Mouse (Mus musculus) liver, embryonic 16.5 days (tissue): ENCODE data around the gene Samd10. TPM values are rescaled to one million over a fixed set of nuclear protein-coding genes. Genes with fewer than 3 reads are reported as not detected.

Experiments
- ATAC-seq: fragments of 200-750 bp; cut with Nextera tagmentation; 2 replicates; pipeline ENCODE4 v1.8.0; 2017; ENCODE audit warnings: low read depth, mild to moderate bottlenecking, moderate number of reproducible peaks, moderate library complexity
- H3K27ac ChIP-seq: fragments of 300-500 bp; sonication (generic); 2 replicates; pipeline ENCODE4 v1.5.1; 2014; ENCODE audit warnings: mild to moderate bottlenecking, low read length
- H3K27me3 ChIP-seq: fragments of 300-500 bp; sonication (generic); 2 replicates; pipeline ENCODE4 v1.6.1; 2014; ENCODE audit warnings: low read depth, low read length, mixed read lengths; ENCODE audit not compliant: control insufficient read depth, insufficient read depth
- H3K36me3 ChIP-seq: fragments of 300-500 bp; sonication (generic); 2 replicates; pipeline ENCODE4 v1.6.1; 2014; ENCODE audit warnings: mild to moderate bottlenecking; ENCODE audit not compliant: control insufficient read depth, insufficient read depth
- H3K4me1 ChIP-seq: fragments of 300-500 bp; sonication (generic); 2 replicates; pipeline ENCODE4 v1.6.1; 2014; ENCODE audit warnings: low read depth, low read length, mixed read lengths; ENCODE audit not compliant: control insufficient read depth
- H3K4me2 ChIP-seq: fragments of 300-500 bp; sonication (generic); 2 replicates; pipeline ENCODE4 v1.6.1; 2014; ENCODE audit warnings: low read depth, low read length, mixed read lengths
- H3K4me3 ChIP-seq: fragments of 300-500 bp; sonication (generic); 2 replicates; pipeline ENCODE4 v1.5.1; 2014; ENCODE audit warnings: low read depth, mild to moderate bottlenecking, low read length
- H3K9ac ChIP-seq: fragments of 300-500 bp; sonication (generic); 2 replicates; pipeline ENCODE4 v1.6.1; 2014; ENCODE audit warnings: low read depth, low read length
- H3K9me3 ChIP-seq: fragments of 300-500 bp; sonication (generic); replicated peaks from 2 replicates; pipeline ENCODE4 v1.6.1; 2016; ENCODE audit warnings: low read length; ENCODE audit not compliant: control insufficient read depth
- WGBS: fragments of 180-500 bp; shearing (Covaris S2); extraction: QIAGEN DNeasy Blood & Tissue Kit; methylation state at CpG from one replicate; pipeline ENCODE4 v1.1.7; 2014; ENCODE audit not compliant: insufficient replicate concordance; 5-methylcytosine and 5-hydroxymethylcytosine counted together
- polyA plus RNA-seq: library from polyadenylated mRNA; unstranded; fragments of >200 nt; fragmentation: Nextera tagmentation; extraction: Ambion mirVana; gene quantifications from 2 replicates; pipeline ENCODE4 v1.2.1, GENCODE M21; 2015

The Samd10 gene
- polyA plus RNA-seq, 1 experiment from 2014 or later, result 2.3 TPM

DNA sequence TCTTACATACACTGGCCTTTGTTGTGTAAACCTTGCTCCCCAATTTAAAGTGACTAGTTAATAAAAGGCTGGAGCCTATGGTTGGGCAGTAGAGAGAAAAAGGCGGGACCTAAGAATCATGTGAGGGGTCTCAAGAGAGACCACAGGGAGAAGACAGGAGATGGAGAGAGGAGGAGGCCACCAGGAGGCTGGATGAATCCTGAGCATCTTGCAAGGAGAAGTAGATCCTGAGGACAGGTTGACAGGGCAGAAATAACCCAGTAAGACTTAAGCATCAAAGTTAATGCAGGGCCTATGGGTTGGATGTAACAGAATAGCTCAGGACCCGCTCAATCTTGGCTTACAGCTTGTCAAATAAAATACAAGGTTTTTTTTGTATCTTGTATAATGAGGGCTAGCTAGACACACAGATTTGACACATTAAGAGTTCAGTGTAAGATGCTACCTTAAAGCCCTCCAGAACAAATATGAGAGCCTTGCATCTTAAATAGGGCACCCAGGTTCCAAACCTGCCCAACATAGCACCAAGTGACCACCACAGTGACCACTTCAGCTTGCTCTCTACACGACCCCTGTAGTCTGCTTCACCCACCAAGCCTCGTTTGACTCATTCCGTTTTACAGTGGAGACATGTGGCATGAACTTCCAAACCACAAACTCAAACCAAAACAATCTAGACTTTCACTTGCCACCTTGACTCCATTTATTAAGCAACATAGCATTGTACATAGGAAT is 19.9 kb upstream of the Samd10 start:
- no peak for ATAC-seq
- Histone ChIP-seq H3K9ac (no peak overlapping the region), H3K36me3 (peaks cover 18% of the 10 kb centered on the region), H3K4me2 (no peak overlapping the region), H3K4me3 (no peak overlapping the region), H3K27ac (no peak overlapping the region), H3K27me3 (no peaks in the 10 kb centered on the region), H3K4me1 (no peaks in the 10 kb centered on the region), H3K9me3 (no peaks in the 10 kb centered on the region)
- WGBS, result 70% methylated on average over 5 of the region's 5 CpGs

DNA sequence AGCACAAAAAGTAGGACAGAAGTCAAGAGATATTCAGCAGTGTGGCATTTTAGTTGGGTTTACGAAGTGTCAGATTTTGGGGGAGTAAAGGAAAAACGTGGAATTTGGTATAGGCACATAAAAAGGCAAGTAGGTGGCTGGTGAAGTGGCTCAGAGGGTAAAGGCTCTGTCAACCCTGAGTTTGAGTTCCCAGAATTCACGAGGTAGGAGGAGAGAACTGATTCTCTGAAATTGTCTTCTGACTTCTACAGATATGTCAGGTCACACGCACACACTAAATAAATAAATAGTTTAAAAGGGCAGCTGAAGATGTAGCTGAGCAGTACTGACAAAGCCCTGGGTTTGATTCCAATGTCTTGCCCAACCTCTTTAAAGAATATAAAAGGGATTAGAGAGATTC is 3.4 kb upstream of the Samd10 start:
- 48% methylated on average over 4 of the region's 4 CpGs for WGBS
- peak overlapping the region; percentile 67 for H3K4me3 ChIP-seq
- peaks cover 32% of the 10 kb centered on the region for H3K4me1 ChIP-seq

GRCm38 (mm10) chr2:181601751-181602145 is 2.7 kb upstream of the Samd10 start:
- H3K4me3 ChIP-seq, result peak overlapping the region; percentile 67
- 23% methylated on average over 10 of the region's 10 CpGs for WGBS
- peaks cover 19% of the 10 kb centered on the region for H3K27me3 ChIP-seq
- no peaks in the 10 kb centered on the region for H3K36me3 ChIP-seq
- no peak for ATAC-seq
- peak overlapping the region; percentile 89 for H3K4me2 ChIP-seq
- H3K4me1 ChIP-seq, result peaks cover 32% of the 10 kb centered on the region
- H3K9ac ChIP-seq, result peak overlapping the region; percentile 73
- no peaks in the 10 kb centered on the region for H3K9me3 ChIP-seq
- H3K27ac ChIP-seq, result peak overlapping the region; percentile 54

More for the DNA sequence above, 3.4 kb upstream of the Samd10 start:
- Histone ChIP-seq H3K27ac (no peak overlapping the region), H3K36me3 (no peaks in the 10 kb centered on the region), H3K27me3 (peaks cover 19% of the 10 kb centered on the region), H3K9ac (peak overlapping the region; percentile 73; the same call in 1 of the 2 replicates), H3K4me2 (peak overlapping the region; percentile 89), H3K9me3 (no peaks in the 10 kb centered on the region)
- ATAC-seq, result no peak

DNA sequence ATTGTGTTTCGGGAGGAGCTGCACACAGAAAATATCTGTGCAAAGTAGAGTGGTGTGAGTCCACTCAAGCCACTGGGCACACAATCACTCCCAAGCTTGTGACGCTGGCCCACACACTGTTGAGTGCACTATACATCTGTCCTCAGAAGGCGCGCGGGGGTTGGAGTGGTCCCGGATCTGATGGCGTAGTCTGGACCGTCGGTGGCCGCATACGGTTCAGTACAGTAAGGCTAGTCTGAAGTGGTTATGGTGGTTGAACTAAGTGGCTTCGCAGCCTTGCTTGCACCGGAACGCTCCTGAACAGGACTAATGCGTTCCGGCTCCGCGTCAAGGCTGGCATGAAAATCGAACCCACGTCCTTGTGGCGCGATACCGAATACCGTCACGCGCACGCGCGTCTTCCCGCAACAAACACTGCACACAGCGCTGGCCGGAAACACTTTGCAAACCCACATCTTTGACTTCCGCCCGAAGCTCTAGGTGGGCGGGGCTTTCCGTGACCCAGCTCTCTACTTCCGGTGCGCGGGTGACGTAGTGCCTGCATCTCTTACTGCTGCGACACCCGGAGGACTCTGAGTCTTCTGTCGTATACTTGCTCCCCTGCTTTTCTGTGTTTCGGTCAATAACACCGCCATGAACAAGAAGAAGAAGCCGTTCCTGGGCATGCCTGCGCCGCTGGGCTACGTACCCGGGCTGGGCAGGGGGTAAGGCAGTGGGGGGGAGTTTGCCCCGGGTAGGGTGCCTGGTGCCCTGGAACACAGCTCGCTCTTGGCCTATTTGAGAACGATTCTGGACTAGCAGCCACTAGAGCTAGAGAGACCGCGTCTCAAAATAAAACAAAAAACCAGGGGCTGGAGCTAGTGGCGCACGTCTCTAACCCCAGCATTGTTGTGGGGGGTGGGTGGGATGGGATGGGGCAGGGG is 2.1 kb upstream of the Samd10 start:
- Histone ChIP-seq H3K4me2 (peak overlapping the region; percentile 89), H3K4me1 (peaks cover 32% of the 10 kb centered on the region), H3K4me3 (peak overlapping the region; percentile 67), H3K27me3 (peaks cover 19% of the 10 kb centered on the region), H3K36me3 (no peaks in the 10 kb centered on the region), H3K9me3 (no peaks in the 10 kb centered on the region), H3K9ac (peak overlapping the region; percentile 73), H3K27ac (peak overlapping the region; percentile 61)
- ATAC-seq, result peak; percentile 97
- WGBS, result 1% methylated on average over 57 of the region's 57 CpGs

GRCm38 (mm10) chr2:181600226-181600758 is 1.3 kb upstream of the Samd10 start:
- Histone ChIP-seq H3K4me3 (peak overlapping the region; percentile 67), H3K9me3 (no peaks in the 10 kb centered on the region), H3K27me3 (peaks cover 19% of the 10 kb centered on the region), H3K9ac (peak overlapping the region; percentile 73; the same call in 1 of the 2 replicates), H3K36me3 (no peaks in the 10 kb centered on the region), H3K4me1 (peaks cover 32% of the 10 kb centered on the region), H3K4me2 (peak overlapping the region; percentile 89), H3K27ac (peak overlapping the region; percentile 61; the same call in 1 of the 2 replicates)
- no peak for ATAC-seq
- WGBS, result 65% methylated on average over 6 of the region's 6 CpGs

DNA sequence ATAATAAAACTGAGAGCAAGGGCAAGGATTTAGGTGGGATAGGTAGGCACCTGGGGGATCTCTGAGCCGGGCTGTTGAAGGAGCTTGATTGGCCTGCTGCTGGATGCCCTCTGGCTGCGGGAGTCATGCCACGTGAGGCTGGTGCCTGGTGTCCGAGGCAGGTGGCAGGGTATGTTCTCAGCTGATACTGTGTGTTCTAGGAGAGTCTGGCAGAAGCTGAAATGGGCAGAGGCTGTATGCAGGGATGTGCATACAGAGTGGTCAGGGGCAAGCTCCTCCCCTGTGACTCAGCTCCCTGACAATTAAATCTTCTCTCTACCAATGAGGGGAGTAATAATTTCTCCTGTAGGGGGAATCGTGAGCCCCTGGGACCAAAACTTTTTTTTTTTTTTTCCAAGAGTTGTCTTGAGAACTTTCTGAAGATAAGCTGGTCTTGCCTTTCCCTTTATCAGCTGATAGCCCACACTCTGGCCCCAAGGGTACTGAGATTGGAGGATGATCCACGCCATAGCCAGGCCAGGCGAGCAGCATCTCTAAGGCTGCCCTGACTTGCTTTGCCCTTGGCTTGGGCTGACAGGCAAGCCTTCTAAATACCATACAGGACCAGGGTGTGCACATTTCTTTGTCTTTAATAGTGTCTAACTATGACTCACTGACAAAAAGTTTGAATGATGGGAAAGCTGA is 1.5 kb downstream of the Samd10 start:
- H3K4me1 ChIP-seq, result peaks cover 36% of the 10 kb centered on the region
- WGBS, result 42% methylated on average over 7 of the region's 7 CpGs
- ATAC-seq, result no peak
- H3K27me3 ChIP-seq, result peaks cover 19% of the 10 kb centered on the region
- H3K4me3 ChIP-seq, result no peak overlapping the region
- no peak overlapping the region for H3K9ac ChIP-seq
- no peaks in the 10 kb centered on the region for H3K9me3 ChIP-seq
- H3K36me3 ChIP-seq, result no peaks in the 10 kb centered on the region
- H3K4me2 ChIP-seq, result no peak overlapping the region
- no peak overlapping the region for H3K27ac ChIP-seq

GRCm38 (mm10) chr2:181596221-181596960 is 2.6 kb downstream of the Samd10 start:
- no peak overlapping the region for H3K9ac ChIP-seq
- H3K4me1 ChIP-seq, result peaks cover 37% of the 10 kb centered on the region
- WGBS, result 57% methylated on average over 6 of the region's 6 CpGs

More at GRCm38 (mm10) chr2:181596221-181596960, 2.6 kb downstream of the Samd10 start:
- H3K27me3 ChIP-seq, result peaks cover 19% of the 10 kb centered on the region
- H3K4me3 ChIP-seq, result no peak overlapping the region
- ATAC-seq, result no peak
- no peaks in the 10 kb centered on the region for H3K36me3 ChIP-seq
- no peaks in the 10 kb centered on the region for H3K9me3 ChIP-seq
- no peak overlapping the region for H3K4me2 ChIP-seq
- no peak overlapping the region for H3K27ac ChIP-seq
